Mouse (Mus musculus) ES-E14 (cell line): ENCODE results near the gene Cep290.
"Not testable (repeated sequence)": the region's sequence is repeated elsewhere in the genome, so short reads cannot be mapped to it uniquely, and the experiment has no call there.

Source experiments
- CHD2 ChIP-seq: IDR thresholded peaks from 2 replicates; pipeline ENCODE4 v1.6.1; 2014; ENCODE audit warnings: mild to moderate bottlenecking, low read depth, low read length, inconsistent platforms
- MAFK ChIP-seq: IDR thresholded peaks from 2 replicates; pipeline ENCODE4 v1.6.1; 2014; ENCODE audit warnings: mild to moderate bottlenecking, low read depth, low read length, inconsistent platforms; ENCODE audit not compliant: insufficient read depth
- ZC3H11A ChIP-seq: IDR thresholded peaks from 2 replicates; pipeline ENCODE4 v1.6.1; 2012; ENCODE audit warnings: low read depth, mild to moderate bottlenecking, inconsistent platforms, low read length, borderline replicate concordance

DNA sequence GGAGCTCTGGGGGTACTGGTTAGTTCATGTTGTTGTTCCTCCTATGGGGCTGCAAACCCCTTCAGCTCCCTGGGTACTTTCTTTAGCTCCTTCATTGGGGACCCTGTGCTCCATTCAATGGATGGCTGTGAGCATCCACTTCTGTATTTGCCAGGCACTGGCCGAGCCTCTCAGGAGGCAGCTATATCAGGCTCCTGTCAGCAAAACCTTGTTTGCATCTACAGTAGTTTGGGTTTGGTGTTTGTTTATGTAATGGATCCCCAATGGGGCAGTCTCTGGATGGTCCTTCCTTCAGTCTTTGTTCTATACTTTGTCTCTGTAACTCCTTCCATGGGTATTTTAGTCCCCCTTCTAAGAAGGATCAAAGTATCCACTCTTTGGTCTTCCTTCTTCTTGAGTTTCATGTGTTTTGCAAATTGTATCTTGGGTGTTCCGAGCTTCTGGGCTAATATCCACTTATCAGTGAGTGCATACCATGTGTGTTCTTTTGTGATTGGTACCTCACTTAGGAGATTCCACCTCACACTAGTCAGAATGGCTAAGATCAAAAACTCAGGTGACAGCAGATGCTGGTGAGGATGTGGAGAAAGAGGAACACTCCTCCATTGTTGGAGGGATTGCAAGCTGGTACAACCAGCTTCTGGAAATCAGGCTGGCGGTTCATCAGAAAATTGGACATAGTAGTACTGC, 73.0 kb downstream of the Cep290 start:
- TF ChIP-seq MAFK, CHD2, ZC3H11A: not testable (repeated sequence)
